Mouse (Mus musculus): ENCODE data around the gene Drd4.
"Not testable (repeated sequence)": the region's sequence is repeated elsewhere in the genome, so short reads cannot be mapped to it uniquely, and the experiment has no call there.

Gene Drd4

GRCm38 (mm10) chr7:141291921-141292582 lies at the start of gene Drd4:
TSS of gene Drd4 (plus strand) at chr7:141292006.
- in situ Hi-C loops (cut with MboI; ENCODE audit: unreplicated experiment in 2 of 2), result no loop called here

- in situ Hi-C loops (cut with MboI; ENCODE audit: unreplicated experiment in 2 of 2), result not testable (repeated sequence)
Measured at GRCm38 (mm10) chr7:141250486-141250885, 41.3 kb upstream of the Drd4 start.

- in situ Hi-C loops (cut with MboI; ENCODE audit: unreplicated experiment in 2 of 2), result no loop called here
Measured at GRCm38 (mm10) chr7:141256159-141256558, 35.6 kb upstream of the Drd4 start.

GRCm38 (mm10) chr7:141261480-141261879 lies 30.3 kb upstream of the Drd4 start:
- in situ Hi-C loops (cut with MboI; ENCODE audit: unreplicated experiment in 2 of 2), result loop anchor here in 1 of 2 experiments (10.0 kb wide), 2 partner anchors 53 to 103 kb away; no protein-coding TSS in a partner anchor

GRCm38 (mm10) chr7:141263640-141264039 lies 28.2 kb upstream of the Drd4 start:
- in situ Hi-C loops (cut with MboI; ENCODE audit: unreplicated experiment in 2 of 2), result loop anchor here in 1 of 2 experiments (10.0 kb wide), 2 partner anchors 51 to 101 kb away; no protein-coding TSS in a partner anchor

- in situ Hi-C loops (cut with MboI; ENCODE audit: unreplicated experiment in 2 of 2), result loop anchor here in 1 of 2 experiments (10.0 kb wide), 2 partner anchors 51 to 101 kb away; no protein-coding TSS in a partner anchor
Measured at GRCm38 (mm10) chr7:141264041-141264700, 27.6 kb upstream of the Drd4 start.

- in situ Hi-C loops (cut with MboI; ENCODE audit: unreplicated experiment in 2 of 2), result loop anchor here (5.0 to 10.0 kb wide), 3 partner anchors 50 to 100 kb away; no protein-coding TSS in a partner anchor
Measured at GRCm38 (mm10) chr7:141264761-141265410, 26.9 kb upstream of the Drd4 start.

GRCm38 (mm10) chr7:141265411-141265738 lies 26.4 kb upstream of the Drd4 start:
- in situ Hi-C loops (cut with MboI; ENCODE audit: unreplicated experiment in 2 of 2), result loop anchor here (5.0 to 10.0 kb wide), 3 partner anchors 49 to 99 kb away; no protein-coding TSS in a partner anchor

- in situ Hi-C loops (cut with MboI; ENCODE audit: unreplicated experiment in 2 of 2), result loop anchor here (5.0 to 10.0 kb wide), 3 partner anchors 49 to 99 kb away; no protein-coding TSS in a partner anchor
Measured at GRCm38 (mm10) chr7:141265739-141266561, 25.9 kb upstream of the Drd4 start, which contains the start of gene Irf7. TSS of gene Irf7 (minus strand) at chr7:141266481.

- in situ Hi-C loops (cut with MboI; ENCODE audit: unreplicated experiment in 2 of 2), result loop anchor here (5.0 to 10.0 kb wide), 3 partner anchors 46 to 96 kb away; no protein-coding TSS in a partner anchor
Measured at GRCm38 (mm10) chr7:141268466-141269272, 23.1 kb upstream of the Drd4 start.

- in situ Hi-C loops (cut with MboI; ENCODE audit: unreplicated experiment in 2 of 2), result loop anchor here (5.0 to 10.0 kb wide), 3 partner anchors 46 to 96 kb away; no protein-coding TSS in a partner anchor
Measured at GRCm38 (mm10) chr7:141269273-141269545, 22.6 kb upstream of the Drd4 start.

- in situ Hi-C loops (cut with MboI; ENCODE audit: unreplicated experiment in 2 of 2), result loop anchor here in 1 of 2 experiments (5.0 kb wide), 1 partner anchor 47 kb away; no protein-coding TSS in a partner anchor
Measured at GRCm38 (mm10) chr7:141270631-141271030, 21.2 kb upstream of the Drd4 start.

- in situ Hi-C loops (cut with MboI; ENCODE audit: unreplicated experiment in 2 of 2), result no loop called here
Measured at GRCm38 (mm10) chr7:141275356-141275755, 16.4 kb upstream of the Drd4 start.

GRCm38 (mm10) chr7:141276546-141276945 lies 15.3 kb upstream of the Drd4 start, which contains the start of gene Cdhr5:
TSS of gene Cdhr5 (minus strand) at chr7:141276786.
- in situ Hi-C loops (cut with MboI; ENCODE audit: unreplicated experiment in 2 of 2), result no loop called here

- in situ Hi-C loops (cut with MboI; ENCODE audit: unreplicated experiment in 2 of 2), result no loop called here
Measured at GRCm38 (mm10) chr7:141277701-141278678, 13.8 kb upstream of the Drd4 start.

GRCm38 (mm10) chr7:141278766-141279590 lies 12.8 kb upstream of the Drd4 start, which contains the start of gene Sct:
TSS of gene Sct (minus strand) at chr7:141279133.
- in situ Hi-C loops (cut with MboI; ENCODE audit: unreplicated experiment in 2 of 2), result no loop called here

GRCm38 (mm10) chr7:141281442-141281841 lies 10.4 kb upstream of the Drd4 start:
- in situ Hi-C loops (cut with MboI; ENCODE audit: unreplicated experiment in 2 of 2), result no loop called here
